Mouse (Mus musculus) heart, embryonic 14.5 days (tissue): ENCODE results near the gene Rbbp5. TPM values are rescaled to one million over a fixed set of nuclear protein-coding genes. Genes with fewer than 3 reads are reported as not detected.

Experiments used
- ATAC-seq: fragments of 200-750 bp; cut with Nextera tagmentation; 2 replicates; pipeline ENCODE4 v1.8.0; 2017; ENCODE audit warnings: low read depth, moderate TSS enrichment; ENCODE audit not compliant: insufficient number of reproducible peaks, insufficient read depth, low FRiP score
- H3K27ac ChIP-seq, 2 experiments: fragments of 200-500 bp in 1 of 2; fragments of 300-500 bp in 1 of 2; sonication (generic) in 1 of 2; replicated peaks in 1 of 2; 2 replicates each; pipeline ENCODE4 v1.5.1; 2012 to 2014; ENCODE audit warnings: low read depth in 2 of 2, low read length in 2 of 2, control low read depth in 1 of 2, mild to moderate bottlenecking in 1 of 2, mixed read lengths in 1 of 2; ENCODE audit not compliant: control insufficient read depth in 1 of 2, insufficient read depth in 1 of 2
- H3K27me3 ChIP-seq: fragments of 300-500 bp; sonication (generic); 2 replicates; pipeline ENCODE4 v1.6.1; 2014; ENCODE audit warnings: mild to moderate bottlenecking, low read length, control low read depth; ENCODE audit not compliant: control insufficient read depth, insufficient read depth
- H3K36me3 ChIP-seq: fragments of 300-500 bp; sonication (generic); 2 replicates; pipeline ENCODE4 v1.6.1; 2014; ENCODE audit warnings: mild to moderate bottlenecking, control low read depth, low read length, mixed read lengths; ENCODE audit not compliant: control insufficient read depth, insufficient read depth
- H3K4me1 ChIP-seq, 2 experiments: fragments of 200-500 bp in 1 of 2; fragments of 300-500 bp in 1 of 2; sonication (generic) in 1 of 2; 2 replicates each; pipeline ENCODE4 v1.6.1; 2012 to 2014; ENCODE audit warnings: low read length in 2 of 2, control low read depth in 1 of 2, mixed read lengths in 1 of 2; ENCODE audit not compliant: control insufficient read depth in 2 of 2, insufficient read depth in 2 of 2
- H3K4me2 ChIP-seq: fragments of 300-500 bp; sonication (generic); 2 replicates; pipeline ENCODE4 v1.6.1; 2014; ENCODE audit warnings: mild to moderate bottlenecking, low read length
- H3K4me3 ChIP-seq, 2 experiments: fragments of 200-500 bp in 1 of 2; fragments of 300-500 bp in 1 of 2; sonication (generic) in 1 of 2; 2 replicates each; pipeline ENCODE4 v1.5.1; 2012 to 2014; ENCODE audit warnings: low read length in 2 of 2, mild to moderate bottlenecking in 2 of 2, control low read depth in 1 of 2, low read depth in 1 of 2, moderate library complexity in 1 of 2; ENCODE audit not compliant: control insufficient read depth in 1 of 2, insufficient read depth in 1 of 2
- H3K9ac ChIP-seq: fragments of 300-500 bp; sonication (generic); 2 replicates; pipeline ENCODE4 v1.6.1; 2014; ENCODE audit warnings: mild to moderate bottlenecking, low read length
- H3K9me3 ChIP-seq: fragments of 300-500 bp; sonication (generic); 2 replicates; pipeline ENCODE4 v1.6.1; 2016; ENCODE audit warnings: low read length, control low read depth; ENCODE audit not compliant: control insufficient read depth
- WGBS: fragments of 180-500 bp; shearing (Covaris S2); extraction: QIAGEN DNeasy Blood & Tissue Kit; methylation state at CpG from one replicate; pipeline ENCODE4 v1.1.7; 2014; 5-methylcytosine and 5-hydroxymethylcytosine counted together
- polyA plus RNA-seq: library from polyadenylated mRNA; unstranded; fragments of >200 nt; fragmentation: Nextera tagmentation; extraction: Ambion mirVana; gene quantifications from 2 replicates; pipeline ENCODE4 v1.2.1, GENCODE M21; 2014

The Rbbp5 gene
- polyA plus RNA-seq, 1 experiment from 2014 or later: 27.7 TPM

GRCm38 (mm10) chr1:132528647-132529334 lies 51.6 kb downstream of the Rbbp5 start:
- H3K27ac ChIP-seq: no peak overlapping the region
- H3K4me3 ChIP-seq: no peak overlapping the region
- H3K4me2 ChIP-seq: no peak overlapping the region
- no peak for ATAC-seq
- no peaks in the 10 kb centered on the region for H3K36me3 ChIP-seq
- peaks cover 0 to 2% of the 10 kb centered on the region in 2 experiments; a peak in 1 of 4 replicates for H3K4me1 ChIP-seq
- H3K9me3 ChIP-seq: no peaks in the 10 kb centered on the region
- 78% methylated on average over 19 of the region's 19 CpGs for WGBS
- peaks cover 42% of the 10 kb centered on the region for H3K27me3 ChIP-seq
- H3K9ac ChIP-seq: no peak overlapping the region

GRCm38 (mm10) chr1:132530631-132531191 lies 53.5 kb downstream of the Rbbp5 start:
- Histone ChIP-seq H3K9me3 (no peaks in the 10 kb centered on the region), H3K9ac (no peak overlapping the region), H3K27ac (no peak overlapping the region), H3K36me3 (no peaks in the 10 kb centered on the region), H3K4me2 (no peak overlapping the region), H3K4me3 (no peak overlapping the region), H3K27me3 (peaks cover 49% of the 10 kb centered on the region), H3K4me1 (peaks cover 0 to 2% of the 10 kb centered on the region in 2 experiments; a peak in 1 of 4 replicates)
- WGBS: 11% methylated on average over 5 of the region's 5 CpGs
- ATAC-seq: no peak

GRCm38 (mm10) chr1:132532521-132532920 lies 55.4 kb downstream of the Rbbp5 start:
- Histone ChIP-seq H3K36me3 (no peaks in the 10 kb centered on the region), H3K9me3 (no peaks in the 10 kb centered on the region), H3K27me3 (peaks cover 48% of the 10 kb centered on the region), H3K4me3 (no peak overlapping the region), H3K4me1 (no peaks in the 10 kb centered on the region; a peak in 1 of 4 replicates), H3K4me2 (no peak overlapping the region), H3K9ac (no peak overlapping the region), H3K27ac (no peak overlapping the region)
- WGBS: 52% methylated on average over 9 of the region's 9 CpGs
- no peak for ATAC-seq

GRCm38 (mm10) chr1:132533840-132534239 lies 56.7 kb downstream of the Rbbp5 start:
- Histone ChIP-seq H3K27me3 (peaks cover 56% of the 10 kb centered on the region), H3K27ac (no peak overlapping the region), H3K36me3 (no peaks in the 10 kb centered on the region), H3K4me1 (no peaks in the 10 kb centered on the region; a peak in 1 of 4 replicates), H3K4me2 (no peak overlapping the region), H3K9ac (no peak overlapping the region), H3K4me3 (no peak overlapping the region), H3K9me3 (no peaks in the 10 kb centered on the region)
- WGBS: 6% methylated on average over 8 of the region's 8 CpGs
- no peak for ATAC-seq

- Histone ChIP-seq H3K9me3 (no peaks in the 10 kb centered on the region), H3K4me2 (no peak overlapping the region), H3K27me3 (peaks cover 72% of the 10 kb centered on the region), H3K9ac (no peak overlapping the region), H3K27ac (no peak overlapping the region), H3K4me3 (no peak overlapping the region), H3K4me1 (no peaks in the 10 kb centered on the region; a peak in 1 of 4 replicates), H3K36me3 (no peaks in the 10 kb centered on the region)
- no peak for ATAC-seq
- WGBS: 91% methylated on average over 4 of the region's 4 CpGs
Measured at GRCm38 (mm10) chr1:132535541-132535940, 58.4 kb downstream of the Rbbp5 start.

GRCm38 (mm10) chr1:132536416-132536815 lies 59.3 kb downstream of the Rbbp5 start:
- Histone ChIP-seq H3K4me1 (peaks cover 0 to 5% of the 10 kb centered on the region in 2 experiments; a peak in 2 of 4 replicates), H3K27me3 (peaks cover 80% of the 10 kb centered on the region), H3K4me2 (no peak overlapping the region), H3K9me3 (no peaks in the 10 kb centered on the region), H3K27ac (no peak overlapping the region), H3K36me3 (no peaks in the 10 kb centered on the region), H3K9ac (no peak overlapping the region), H3K4me3 (no peak overlapping the region)
- ATAC-seq: no peak
- 74% methylated on average over 3 of the region's 3 CpGs for WGBS

GRCm38 (mm10) chr1:132537736-132538135 lies 60.6 kb downstream of the Rbbp5 start:
- Histone ChIP-seq H3K4me1 (peaks cover 4 to 5% of the 10 kb centered on the region in 2 experiments; a peak in 2 of 4 replicates), H3K4me2 (no peak overlapping the region), H3K4me3 (no peak overlapping the region), H3K9me3 (no peaks in the 10 kb centered on the region), H3K36me3 (no peaks in the 10 kb centered on the region), H3K27me3 (peaks cover 80% of the 10 kb centered on the region), H3K27ac (no peak overlapping the region), H3K9ac (no peak overlapping the region)
- WGBS: 79% methylated on average over 5 of the region's 5 CpGs
- no peak for ATAC-seq
